Mouse (Mus musculus) stomach, embryonic 14.5 days (tissue): Measurements from ENCODE around the gene Gys2. TPM values are rescaled to one million over a fixed set of nuclear protein-coding genes. Genes with fewer than 3 reads are reported as not detected.

Experiments
- ATAC-seq: fragments of 200-750 bp; cut with Nextera tagmentation; 2 replicates; pipeline ENCODE4 v1.8.0; 2017; ENCODE audit warnings: low read depth, moderate TSS enrichment; ENCODE audit not compliant: insufficient number of reproducible peaks, insufficient read depth, low FRiP score
- H3K27ac ChIP-seq: fragments of 300-500 bp; sonication (generic); 2 replicates; pipeline ENCODE4 v1.5.1; 2014; ENCODE audit warnings: mild to moderate bottlenecking, low read length, moderate library complexity, mixed read lengths
- H3K27me3 ChIP-seq: fragments of 300-500 bp; sonication (generic); 2 replicates; pipeline ENCODE4 v1.6.1; 2014; ENCODE audit warnings: low read length, control low read depth, mixed read lengths; ENCODE audit not compliant: control insufficient read depth, insufficient read depth
- H3K36me3 ChIP-seq: fragments of 300-500 bp; sonication (generic); 2 replicates; pipeline ENCODE4 v1.6.1; 2014; ENCODE audit warnings: mild to moderate bottlenecking, control low read depth, low read length, moderate library complexity, mixed read lengths; ENCODE audit not compliant: control insufficient read depth, insufficient read depth
- H3K4me1 ChIP-seq: fragments of 300-500 bp; sonication (generic); 2 replicates; pipeline ENCODE4 v1.6.1; 2014; ENCODE audit warnings: low read length, control low read depth, mixed read lengths; ENCODE audit not compliant: control insufficient read depth, insufficient read depth
- H3K4me2 ChIP-seq: fragments of 300-500 bp; sonication (generic); replicated peaks from 2 replicates; pipeline ENCODE4 v1.6.1; 2014; ENCODE audit warnings: low read depth, low read length, control low read depth
- H3K4me3 ChIP-seq: fragments of 300-500 bp; sonication (generic); 2 replicates; pipeline ENCODE4 v1.5.1; 2014; ENCODE audit warnings: low read depth, low read length, control low read depth
- H3K9ac ChIP-seq: fragments of 300-500 bp; sonication (generic); replicated peaks from 2 replicates; pipeline ENCODE4 v1.6.1; 2014; ENCODE audit warnings: low read depth, mild to moderate bottlenecking, control low read depth, low read length, moderate library complexity, mixed read lengths
- H3K9me3 ChIP-seq: fragments of 300-500 bp; sonication (generic); 2 replicates; pipeline ENCODE4 v1.6.1; 2016; ENCODE audit warnings: low read depth, low read length, control low read depth; ENCODE audit not compliant: control insufficient read depth
- WGBS: fragments of 180-500 bp; shearing (Covaris S2); extraction: QIAGEN DNeasy Blood & Tissue Kit; methylation state at CpG from one replicate; pipeline ENCODE4 v1.1.7; 2014; 5-methylcytosine and 5-hydroxymethylcytosine counted together
- polyA plus RNA-seq: library from polyadenylated mRNA; unstranded; fragments of >200 nt; fragmentation: Nextera tagmentation; extraction: Ambion mirVana; gene quantifications from 2 replicates; pipeline ENCODE4 v1.2.1, GENCODE M21; 2014

The Gys2 gene
- polyA plus RNA-seq, 1 experiment from 2014 or later: not detected

DNA sequence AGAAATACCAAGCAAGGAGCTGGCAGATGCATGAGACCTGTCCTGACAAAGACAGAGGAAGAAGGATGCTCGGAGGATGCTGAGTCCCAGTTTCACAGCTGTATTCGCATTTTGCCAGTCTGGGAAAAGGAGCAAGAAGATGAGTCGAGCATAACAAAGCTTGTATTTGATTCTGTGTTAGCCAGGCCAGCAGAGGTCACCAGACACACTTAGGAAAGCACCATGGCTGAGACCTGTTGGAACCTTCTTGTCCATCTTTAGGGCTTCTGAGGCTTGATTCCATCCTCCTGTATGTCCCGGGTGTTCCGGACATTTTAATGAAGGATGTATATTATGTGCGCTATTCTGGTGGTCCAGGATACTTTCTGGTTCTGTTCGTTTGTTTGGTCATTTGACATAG lies 4.3 kb upstream of the Gys2 start:
- no peaks in the 10 kb centered on the region for H3K4me1 ChIP-seq
- H3K4me3 ChIP-seq: no peak overlapping the region
- H3K4me2 ChIP-seq: no peak overlapping the region
- WGBS: 77% methylated on average over 7 of the region's 7 CpGs
- no peaks in the 10 kb centered on the region for H3K27me3 ChIP-seq
- H3K9me3 ChIP-seq: no peaks in the 10 kb centered on the region
- no peak for ATAC-seq
- no peak overlapping the region for H3K27ac ChIP-seq
- no peak overlapping the region for H3K9ac ChIP-seq
- no peaks in the 10 kb centered on the region for H3K36me3 ChIP-seq

DNA sequence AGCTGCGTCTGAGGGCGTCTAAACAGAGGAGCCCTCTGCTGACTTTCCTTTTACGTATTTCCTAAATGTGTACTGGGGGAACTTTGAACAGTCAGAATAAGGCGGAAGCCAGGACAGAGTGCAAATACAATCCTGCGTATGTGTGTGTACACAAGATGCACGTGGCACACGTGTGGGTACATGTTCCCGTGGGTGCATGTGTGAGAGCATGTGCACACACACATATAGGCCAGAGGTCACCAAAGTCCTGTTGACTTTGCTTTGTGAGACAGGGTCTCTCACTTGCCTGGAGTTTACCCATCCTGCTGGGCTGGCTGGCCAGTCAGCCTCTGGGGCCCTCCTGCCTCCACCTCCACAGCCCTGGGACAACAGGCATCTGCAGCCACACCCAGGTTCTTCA lies 1.8 kb downstream of the Gys2 start:
- Histone ChIP-seq H3K4me1 (no peaks in the 10 kb centered on the region), H3K36me3 (no peaks in the 10 kb centered on the region), H3K9me3 (no peaks in the 10 kb centered on the region), H3K4me2 (no peak overlapping the region), H3K9ac (no peak overlapping the region), H3K27me3 (no peaks in the 10 kb centered on the region), H3K27ac (no peak overlapping the region), H3K4me3 (no peak overlapping the region)
- no peak for ATAC-seq
- WGBS: 70% methylated on average over 8 of the region's 8 CpGs

DNA sequence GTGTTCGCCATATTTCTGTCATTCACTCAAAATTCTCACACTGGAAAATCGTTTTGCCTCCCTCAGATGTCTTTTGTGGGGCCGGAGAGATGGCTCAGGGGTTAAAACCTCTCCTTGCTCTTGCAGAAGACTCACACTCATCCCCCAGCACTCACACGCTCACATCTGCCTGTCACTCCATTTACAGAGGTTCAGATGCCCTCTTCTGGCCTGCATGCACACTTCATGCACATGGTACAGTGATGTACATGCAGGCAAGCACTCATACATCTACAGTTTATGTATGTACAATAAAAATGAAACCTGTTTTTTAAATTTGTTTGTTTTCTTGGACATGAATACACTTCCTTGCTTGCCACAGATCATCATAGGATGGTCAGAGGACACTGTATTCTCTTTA lies 3.3 kb downstream of the Gys2 start:
- no peaks in the 10 kb centered on the region for H3K36me3 ChIP-seq
- no peak overlapping the region for H3K27ac ChIP-seq
- WGBS: 53% methylated on average over 4 of the region's 4 CpGs
- H3K9ac ChIP-seq: no peak overlapping the region
- no peak for ATAC-seq
- no peak overlapping the region for H3K4me2 ChIP-seq
- no peaks in the 10 kb centered on the region for H3K9me3 ChIP-seq
- H3K4me3 ChIP-seq: no peak overlapping the region
- no peaks in the 10 kb centered on the region for H3K4me1 ChIP-seq
- H3K27me3 ChIP-seq: no peaks in the 10 kb centered on the region

GRCm38 (mm10) chr6:142462194-142462593 lies 10.7 kb downstream of the Gys2 start:
- Histone ChIP-seq H3K27ac (no peak overlapping the region), H3K27me3 (no peaks in the 10 kb centered on the region), H3K9ac (no peak overlapping the region), H3K4me2 (no peak overlapping the region), H3K9me3 (no peaks in the 10 kb centered on the region), H3K4me3 (no peak overlapping the region), H3K36me3 (no peaks in the 10 kb centered on the region), H3K4me1 (no peaks in the 10 kb centered on the region)
- 79% methylated on average over 6 of the region's 6 CpGs for WGBS
- no peak for ATAC-seq

GRCm38 (mm10) chr6:142459017-142459678 lies 13.8 kb downstream of the Gys2 start:
- WGBS: 64% methylated on average over 14 of the region's 14 CpGs
- H3K27ac ChIP-seq: no peak overlapping the region
- H3K36me3 ChIP-seq: no peaks in the 10 kb centered on the region
- no peaks in the 10 kb centered on the region for H3K4me1 ChIP-seq
- H3K27me3 ChIP-seq: no peaks in the 10 kb centered on the region
- H3K4me3 ChIP-seq: no peak overlapping the region
- H3K4me2 ChIP-seq: no peak overlapping the region
- peak; percentile 60; the same call in 1 of the 2 replicates for ATAC-seq
- H3K9ac ChIP-seq: no peak overlapping the region
- H3K9me3 ChIP-seq: no peaks in the 10 kb centered on the region

DNA sequence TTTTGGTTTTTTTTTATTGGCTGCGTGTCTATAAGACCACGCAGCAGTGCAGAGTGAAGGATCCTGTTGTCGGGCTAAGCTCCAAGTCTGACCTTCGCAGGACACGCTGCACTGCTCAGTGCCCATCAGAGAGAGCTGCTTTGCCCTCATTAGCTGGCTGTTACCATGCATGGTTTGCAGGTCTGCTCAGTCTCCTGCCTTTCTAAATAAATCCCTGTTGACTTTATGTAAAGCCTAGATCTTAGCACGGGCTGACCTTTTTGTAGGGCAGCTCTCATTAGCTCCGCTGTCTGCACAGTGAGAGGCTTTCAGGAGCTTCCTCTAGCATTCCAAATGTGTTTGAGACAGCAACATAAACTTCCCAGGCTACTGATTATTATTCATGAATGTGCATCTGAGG lies 14.9 kb downstream of the Gys2 start:
- Histone ChIP-seq H3K4me1 (no peaks in the 10 kb centered on the region), H3K4me2 (no peak overlapping the region), H3K36me3 (no peaks in the 10 kb centered on the region), H3K9me3 (no peaks in the 10 kb centered on the region), H3K4me3 (no peak overlapping the region), H3K9ac (no peak overlapping the region), H3K27me3 (no peaks in the 10 kb centered on the region), H3K27ac (no peak overlapping the region)
- 32% methylated on average over 7 of the region's 7 CpGs for WGBS
- ATAC-seq: no peak

- H3K9ac ChIP-seq: no peak overlapping the region
- H3K27me3 ChIP-seq: no peaks in the 10 kb centered on the region
- H3K4me3 ChIP-seq: no peak overlapping the region
- no peaks in the 10 kb centered on the region for H3K9me3 ChIP-seq
- H3K36me3 ChIP-seq: no peaks in the 10 kb centered on the region
- 57% methylated on average over 7 of the region's 7 CpGs for WGBS
- no peak overlapping the region for H3K27ac ChIP-seq
- no peaks in the 10 kb centered on the region for H3K4me1 ChIP-seq
- H3K4me2 ChIP-seq: no peak overlapping the region
- peak; percentile 28; the same call in 1 of the 2 replicates for ATAC-seq
These were observed 17.5 kb downstream of the Gys2 start for GRCm38 (mm10) chr6:142455314-142455996.

GRCm38 (mm10) chr6:142453311-142453710 lies 19.6 kb downstream of the Gys2 start:
- WGBS: 85% methylated on average over 2 of the region's 2 CpGs
- no peak overlapping the region for H3K27ac ChIP-seq
- H3K4me1 ChIP-seq: no peaks in the 10 kb centered on the region
- no peaks in the 10 kb centered on the region for H3K27me3 ChIP-seq
- H3K36me3 ChIP-seq: no peaks in the 10 kb centered on the region
- no peak for ATAC-seq
- H3K4me2 ChIP-seq: no peak overlapping the region
- H3K9ac ChIP-seq: no peak overlapping the region
- H3K4me3 ChIP-seq: no peak overlapping the region
- H3K9me3 ChIP-seq: no peaks in the 10 kb centered on the region
